Mouse (Mus musculus) MEL-GATA-1-ER (cell line): ENCODE data around the gene Speer4e.
"Not testable (repeated sequence)": the region's sequence is repeated elsewhere in the genome, so short reads cannot be mapped to it uniquely, and the experiment has no call there.

ENCODE experiments used
- DNase-seq: peaks from one replicate; pipeline ENCODE4 v3.0.0-alpha.2; 2012; ENCODE audit warnings: low read depth; ENCODE audit errors: extremely low read depth

The Speer4e gene

DNA sequence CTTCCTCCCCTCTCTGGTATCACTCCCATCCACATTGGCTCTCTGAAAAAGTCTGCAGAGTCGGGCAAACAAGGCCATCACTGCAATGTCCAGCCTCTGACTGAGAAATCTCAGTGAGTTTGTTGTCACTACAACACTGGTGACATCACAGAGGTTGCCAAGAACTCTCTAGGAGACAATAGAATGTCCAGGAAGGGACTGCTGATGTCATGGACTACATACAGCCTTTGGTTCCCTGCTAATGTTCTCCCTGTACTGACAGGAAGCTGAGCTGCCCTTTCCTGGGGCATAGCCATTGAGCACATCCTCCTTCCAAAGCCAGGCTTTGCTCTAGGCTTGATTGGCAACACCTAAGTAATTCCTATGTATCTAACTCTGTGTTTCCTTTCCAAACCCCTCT lies at the start of gene Speer4e:
Gene Speer4e (minus strand): TSS at position 101 of the 400 bp plus-strand sequence.
- not testable (repeated sequence) for DNase-seq

DNA sequence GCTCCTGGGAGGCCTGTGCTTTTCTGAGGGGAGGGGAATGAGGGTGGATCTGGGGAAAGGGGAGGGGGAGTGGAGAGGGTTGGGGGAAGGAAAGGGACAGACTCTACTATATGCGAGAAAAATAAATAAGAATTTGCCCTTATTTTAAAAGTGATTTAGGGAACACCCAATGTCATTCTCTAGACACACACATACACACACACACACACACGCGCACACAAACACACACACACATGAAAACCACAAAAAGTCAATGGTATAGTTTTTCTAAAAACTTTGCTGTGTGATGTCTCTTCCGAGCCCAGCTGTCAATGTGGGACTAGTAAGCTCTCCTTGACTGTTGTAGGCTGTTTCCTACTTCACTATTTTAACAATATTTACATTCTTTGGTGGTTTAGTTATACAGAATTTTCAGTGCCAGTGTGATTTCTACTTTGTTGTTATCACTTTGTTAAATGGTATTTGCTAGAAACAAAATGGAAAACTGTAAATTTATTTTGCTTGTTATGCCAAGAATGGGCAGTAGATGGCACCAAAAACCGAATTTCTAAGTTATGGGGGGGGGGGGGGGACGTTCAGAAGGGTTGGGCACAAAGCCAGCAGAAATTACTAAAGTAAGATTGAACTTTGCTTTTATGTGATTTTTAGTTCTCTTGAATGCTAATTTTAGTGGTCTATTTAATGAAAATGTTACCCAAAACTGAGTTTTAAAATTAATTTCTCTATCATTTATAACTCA lies 48.6 kb upstream of the Speer4e start:
- DNase-seq, result not testable (repeated sequence)

DNA sequence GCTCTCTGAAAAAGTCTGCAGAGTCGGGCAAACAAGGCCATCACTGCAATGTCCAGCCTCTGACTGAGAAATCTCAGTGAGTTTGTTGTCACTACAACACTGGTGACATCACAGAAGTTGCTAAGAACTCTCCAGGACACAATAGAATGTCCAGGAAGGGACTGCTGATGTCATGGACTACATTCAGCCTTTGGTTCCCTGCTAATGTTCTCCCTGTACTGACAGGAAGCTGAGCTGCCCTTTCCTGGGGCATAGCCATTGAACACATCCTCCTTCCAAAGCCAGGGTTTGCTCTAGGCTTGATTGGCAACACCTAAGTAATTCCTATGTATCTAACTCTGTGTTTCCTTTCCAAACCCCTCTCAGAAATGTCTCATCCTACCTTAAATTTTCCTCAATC lies 40.6 kb upstream of the Speer4e start, which contains the start of gene Gm10354:
Gene Gm10354 (minus strand): TSS at position 101 of the 400 bp plus-strand sequence.
- not testable (repeated sequence) for DNase-seq

DNA sequence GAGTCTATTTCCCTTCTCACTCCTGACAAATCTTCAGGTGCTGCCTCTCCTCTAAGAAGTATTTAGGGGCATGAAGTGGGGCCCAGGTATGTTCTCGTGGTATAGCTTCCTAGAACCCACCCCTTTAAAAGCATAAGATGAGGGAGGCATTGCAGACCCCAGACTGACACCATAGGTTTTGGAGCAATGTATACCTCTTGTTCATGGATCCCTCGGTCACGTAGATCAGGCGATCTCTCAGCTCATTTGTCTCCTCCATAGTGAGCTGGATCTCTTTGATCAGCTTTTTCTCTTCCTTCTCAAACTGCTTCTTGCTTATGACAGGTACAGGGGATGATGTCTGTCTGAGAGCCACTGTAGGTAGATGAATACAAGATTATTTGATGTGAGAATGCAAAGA lies 39.1 kb upstream of the Speer4e start:
- not testable (repeated sequence) for DNase-seq

DNA sequence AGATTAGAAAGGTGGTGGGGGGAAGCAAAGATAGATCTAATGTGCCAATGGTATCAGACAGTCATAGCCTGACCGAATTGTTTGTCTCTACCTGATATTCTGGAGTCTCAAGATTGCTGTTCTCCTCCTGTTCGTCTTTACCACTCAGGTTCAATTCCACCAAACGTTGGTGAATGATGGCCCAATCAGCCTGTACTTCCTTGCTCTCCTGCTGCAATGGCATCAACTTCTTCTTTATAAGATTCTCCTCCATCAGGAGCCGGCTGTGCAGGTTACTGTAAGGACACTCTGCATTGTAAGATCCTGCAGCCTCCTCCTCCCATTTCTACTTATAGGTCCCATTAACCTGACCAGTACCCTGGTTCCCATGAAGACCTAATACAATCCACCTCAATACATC lies 37.1 kb upstream of the Speer4e start:
- not testable (repeated sequence) for DNase-seq

DNA sequence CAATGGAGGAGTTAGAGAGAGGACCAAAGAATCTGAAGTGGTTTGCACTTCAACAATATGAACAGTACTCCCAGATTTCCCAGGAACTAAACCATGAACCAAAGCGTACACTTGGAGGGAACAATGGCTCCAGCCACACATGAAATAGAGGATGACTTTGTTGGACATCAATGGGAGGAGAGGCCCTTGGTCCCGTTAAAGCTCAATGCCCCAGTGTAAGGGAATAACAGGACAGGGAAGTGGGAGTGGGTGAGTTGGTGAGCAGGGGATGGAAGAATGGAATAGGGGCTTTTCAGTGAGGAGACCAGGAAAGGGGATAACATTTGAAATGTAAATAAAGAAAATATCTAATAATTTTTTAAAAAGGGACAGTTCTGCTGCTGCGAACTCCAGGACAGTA lies 34.6 kb upstream of the Speer4e start:
- not testable (repeated sequence) for DNase-seq

DNA sequence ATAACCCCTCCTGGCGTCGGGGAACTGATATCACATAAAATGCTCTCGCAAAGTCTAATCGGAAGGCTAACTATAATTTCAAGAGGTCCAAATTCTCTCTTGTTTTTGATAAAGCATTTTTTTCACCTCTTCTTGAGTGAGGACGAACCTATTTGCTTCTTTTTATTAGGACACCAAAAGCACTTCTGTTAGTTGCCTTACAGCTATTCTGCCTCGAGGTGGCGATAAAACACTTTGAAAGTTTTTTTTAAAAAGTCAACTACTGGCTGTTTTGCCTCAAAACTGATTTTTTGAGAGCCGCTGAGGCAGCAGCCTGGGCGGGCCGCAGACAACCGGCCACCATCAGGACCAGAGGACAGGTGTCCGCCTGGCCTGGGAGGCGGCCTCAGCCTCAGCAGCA lies 25.6 kb upstream of the Speer4e start:
- DNase-seq, result not testable (repeated sequence)

DNA sequence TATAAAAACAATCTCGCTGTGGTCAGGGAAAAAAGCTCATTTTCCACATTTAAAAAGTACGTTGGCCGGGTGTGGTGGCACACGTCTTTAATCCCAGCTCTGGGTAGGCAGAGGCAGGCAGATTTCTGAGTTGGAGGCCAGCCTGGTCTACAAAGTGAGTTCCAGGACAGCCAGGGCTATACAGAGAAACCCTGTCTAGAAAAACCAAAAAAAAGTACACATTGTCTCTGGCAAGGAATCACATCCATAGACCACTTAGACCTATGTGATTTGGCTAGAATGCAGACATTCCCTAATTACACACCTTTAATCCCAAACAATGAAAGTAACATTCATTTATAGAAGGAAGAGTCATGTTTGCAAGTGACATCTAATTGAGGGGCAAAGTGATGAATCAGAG lies 23.3 kb upstream of the Speer4e start:
- not testable (repeated sequence) for DNase-seq

DNA sequence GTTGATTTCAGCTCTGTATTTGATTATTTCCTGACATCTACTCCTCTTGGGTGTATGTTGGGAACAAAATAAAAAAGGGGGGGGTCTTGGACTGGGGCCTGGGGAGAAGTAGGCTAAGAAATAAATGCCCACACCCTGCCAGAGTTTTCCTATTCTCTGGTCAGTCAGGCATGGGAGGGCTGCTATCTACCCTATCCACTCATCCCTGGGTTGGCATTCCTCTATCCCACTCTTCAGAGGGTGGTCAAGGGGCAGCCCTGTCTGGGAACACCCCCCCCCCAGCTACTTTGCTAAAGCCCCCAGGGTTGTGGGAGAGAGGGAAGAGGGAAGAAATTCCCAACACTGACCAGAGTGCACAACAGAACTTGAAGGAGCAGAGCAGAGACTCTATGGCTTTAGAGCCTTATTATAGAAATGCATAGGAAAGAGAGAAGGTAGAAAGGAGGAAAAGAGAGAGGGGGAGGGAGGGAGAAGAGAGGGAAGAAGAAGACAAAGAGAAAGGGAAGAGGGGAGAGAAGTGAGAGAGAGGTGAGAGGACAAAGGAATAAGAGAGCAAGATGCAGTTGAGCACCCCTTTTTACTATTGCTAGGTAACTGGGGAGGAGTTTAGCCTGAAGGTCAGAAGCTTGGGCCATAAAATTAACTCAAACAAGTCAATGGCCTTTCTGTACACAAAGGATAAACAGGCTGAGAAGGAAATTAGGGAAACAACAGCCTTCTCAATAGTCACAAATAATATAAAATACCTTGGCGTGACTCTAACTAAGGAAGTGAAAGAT lies 17.9 kb upstream of the Speer4e start:
- not testable (repeated sequence) for DNase-seq

DNA sequence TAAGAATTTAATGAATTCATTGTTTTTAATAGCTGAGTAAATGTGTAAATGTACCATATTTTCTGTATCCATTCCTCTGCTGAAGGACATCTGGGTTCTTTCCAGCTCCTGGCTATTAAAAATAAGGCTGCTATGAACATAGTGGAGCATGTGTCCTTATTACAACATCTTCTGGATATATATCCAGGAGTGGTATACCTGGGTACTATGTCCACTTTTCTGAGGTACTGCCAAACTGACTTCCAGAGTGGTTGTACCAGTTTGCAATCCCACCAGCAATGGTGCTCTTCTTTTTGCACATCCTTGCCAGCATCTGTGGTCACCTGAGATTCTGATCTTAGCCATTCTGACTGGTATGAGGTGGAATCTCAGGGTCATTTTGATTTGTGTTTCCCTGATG lies 15.4 kb upstream of the Speer4e start:
- DNase-seq, result not testable (repeated sequence)

DNA sequence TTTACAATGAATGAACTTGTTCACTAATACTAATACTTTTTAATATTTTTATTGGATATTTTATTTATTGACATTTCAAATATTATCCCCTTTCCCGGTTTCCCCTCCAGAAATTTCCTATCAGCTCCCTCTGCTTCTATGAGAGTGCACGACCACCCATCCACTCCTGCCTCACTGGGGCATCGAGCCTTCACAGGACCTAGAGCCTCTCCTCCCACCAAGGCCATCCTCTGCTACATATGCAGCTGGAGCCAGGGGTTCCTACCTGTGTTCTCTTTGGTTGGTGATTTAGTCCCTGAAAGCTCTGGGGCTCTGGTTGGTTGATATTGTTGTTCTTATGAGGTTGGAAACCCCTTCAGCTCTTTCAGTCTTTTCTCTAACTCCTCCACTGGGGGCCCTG lies 14.5 kb upstream of the Speer4e start:
- DNase-seq, result not testable (repeated sequence)

DNA sequence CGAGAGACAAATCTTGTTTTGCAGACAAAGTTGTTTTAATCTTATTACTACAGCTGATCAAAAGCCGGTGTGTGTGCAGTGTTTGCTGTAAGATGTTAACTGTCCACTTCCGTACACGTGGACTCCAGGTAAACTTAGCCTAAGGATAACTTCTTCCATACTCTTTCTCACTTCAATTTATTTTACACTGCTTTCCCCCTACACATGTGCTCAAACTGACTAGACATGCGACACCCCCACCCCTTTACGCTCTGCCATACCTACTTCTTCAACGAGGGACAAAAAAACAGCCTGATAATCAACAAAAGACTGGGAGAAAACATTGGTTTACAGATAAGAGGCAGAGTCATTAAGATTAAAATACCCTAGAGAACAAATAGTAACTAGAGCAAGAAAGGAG lies 13.6 kb upstream of the Speer4e start:
- DNase-seq, result not testable (repeated sequence)

DNA sequence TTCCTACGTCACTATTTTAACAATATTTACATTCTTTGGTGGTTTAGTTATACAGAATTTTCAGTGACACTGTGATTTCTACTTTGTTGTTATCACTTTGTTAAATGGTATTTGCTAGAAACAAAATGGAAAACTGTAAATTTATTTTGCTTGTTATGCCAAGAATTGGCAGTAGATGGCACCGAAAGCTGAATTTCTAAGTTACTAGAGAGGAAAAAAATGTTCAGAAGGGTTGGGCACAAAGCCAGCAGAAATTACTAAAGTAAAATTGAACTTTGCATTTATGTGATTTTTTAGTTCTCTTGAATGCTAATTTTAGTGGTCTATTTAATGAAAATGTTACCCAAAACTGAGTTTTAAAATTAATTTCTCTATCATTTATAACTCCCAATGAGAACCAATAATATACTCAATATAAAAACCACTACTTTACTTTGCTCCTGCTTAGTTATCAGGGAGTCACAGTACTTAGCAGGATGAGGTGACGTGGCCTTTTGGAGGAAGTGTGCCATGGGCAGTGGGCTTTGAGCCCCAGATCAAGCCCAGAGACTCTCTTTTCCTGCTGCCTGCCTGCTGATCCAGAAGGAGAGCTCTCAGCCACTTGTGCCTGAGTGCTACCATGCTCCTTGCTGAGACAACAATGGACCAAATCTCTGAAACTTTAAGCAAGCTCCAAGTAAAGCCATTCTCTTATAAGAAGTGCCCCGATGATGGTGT lies 9.4 kb upstream of the Speer4e start:
- DNase-seq, result not testable (repeated sequence)

DNA sequence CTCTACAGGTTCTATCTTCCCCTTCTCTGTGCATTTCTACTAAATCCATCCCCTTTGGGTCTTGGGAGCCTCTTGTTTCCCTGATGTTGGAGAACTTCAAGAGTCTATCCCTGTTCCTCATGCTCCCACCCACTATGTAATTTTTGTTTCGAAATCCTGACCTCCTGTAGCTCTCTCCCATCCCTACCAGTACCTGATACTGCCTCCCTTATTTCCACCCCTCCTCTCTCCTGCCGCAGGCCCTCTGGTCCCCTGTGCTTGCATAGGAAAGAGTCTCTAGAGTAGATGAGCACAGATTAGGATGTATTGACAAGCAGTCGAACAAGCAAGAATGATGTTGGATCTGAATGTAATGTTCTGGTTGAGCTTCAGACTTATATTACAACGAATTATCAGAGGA lies 7.3 kb upstream of the Speer4e start:
- not testable (repeated sequence) for DNase-seq

DNA sequence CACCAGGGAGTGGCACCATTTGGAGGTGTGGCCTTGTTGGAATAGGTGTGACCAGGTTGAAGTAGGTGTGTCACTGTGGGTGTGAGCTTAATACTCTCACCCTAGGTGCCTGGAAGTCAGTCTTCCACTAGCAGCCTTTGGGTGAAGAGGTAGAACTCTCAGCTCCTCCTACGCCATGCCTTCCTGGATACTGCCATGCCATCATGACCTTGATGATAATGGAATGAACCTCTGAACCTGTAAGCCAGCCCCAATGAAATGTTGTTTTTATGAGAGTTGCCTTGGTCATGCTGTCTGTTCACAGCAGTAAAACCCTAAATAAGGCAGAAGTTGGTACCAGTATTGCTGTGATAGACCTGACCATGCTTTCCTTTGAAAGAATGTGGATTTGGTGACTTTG lies 2.8 kb upstream of the Speer4e start:
- DNase-seq, result not testable (repeated sequence)

DNA sequence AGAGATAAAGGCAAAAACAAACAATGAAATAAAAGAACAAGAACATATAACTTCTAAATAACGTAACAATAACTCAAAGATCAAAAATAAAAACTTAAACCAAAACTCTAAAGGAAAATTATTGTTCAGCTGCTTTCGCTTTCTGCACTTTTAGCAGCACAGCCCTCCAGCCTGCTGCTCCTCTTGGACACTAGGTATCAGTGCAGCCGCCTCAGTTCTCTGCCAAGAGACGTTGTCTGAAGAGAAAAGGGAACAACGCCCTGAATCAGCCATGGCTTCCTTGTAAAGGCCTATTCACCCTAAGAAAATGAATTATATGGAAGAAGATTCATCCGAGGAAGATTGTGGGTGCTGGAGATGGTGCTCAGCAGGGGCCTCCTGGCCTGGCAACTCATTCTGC lies 4.5 kb downstream of the Speer4e start:
- not testable (repeated sequence) for DNase-seq

DNA sequence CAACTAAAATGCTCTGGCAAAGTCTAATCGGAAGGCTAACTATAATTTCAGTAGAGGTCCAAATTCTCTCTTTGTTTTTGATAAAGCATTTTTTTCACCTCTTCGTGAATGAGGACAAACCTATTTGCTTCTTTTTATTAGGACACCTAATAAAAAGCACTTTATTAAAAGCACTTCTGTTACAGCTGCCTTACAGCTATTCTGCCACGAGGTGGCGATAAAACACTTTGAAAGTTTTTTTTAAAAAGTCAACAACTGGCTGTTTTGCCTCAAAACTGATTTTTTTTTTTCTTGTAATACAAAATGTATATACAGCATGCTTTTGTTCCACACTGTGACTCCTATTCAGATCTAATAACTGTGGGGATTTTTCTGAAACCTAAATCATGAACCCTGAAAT lies 11.2 kb downstream of the Speer4e start:
- not testable (repeated sequence) for DNase-seq

DNA sequence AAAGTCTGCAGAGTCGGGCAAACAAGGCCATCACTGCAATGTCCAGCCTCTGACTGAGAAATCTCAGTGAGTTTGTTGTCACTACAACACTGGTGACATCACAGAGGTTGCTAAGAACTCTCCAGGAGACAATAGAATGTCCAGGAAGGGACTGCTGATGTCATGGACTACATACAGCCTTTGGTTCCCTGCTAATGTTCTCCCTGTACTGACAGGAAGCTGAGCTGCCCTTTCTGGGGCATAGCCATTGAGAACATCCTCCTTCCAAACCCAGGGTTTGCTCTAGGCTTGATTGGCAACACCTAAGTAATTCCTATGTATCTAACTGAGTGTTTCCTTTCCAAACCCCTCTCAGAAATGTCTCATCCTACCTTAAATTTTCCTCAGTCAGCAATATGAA lies 23.4 kb downstream of the Speer4e start, which contains the start of gene Gm9758:
Gene Gm9758 (minus strand): TSS at position 101 of the 400 bp plus-strand sequence.
- DNase-seq, result not testable (repeated sequence)

DNA sequence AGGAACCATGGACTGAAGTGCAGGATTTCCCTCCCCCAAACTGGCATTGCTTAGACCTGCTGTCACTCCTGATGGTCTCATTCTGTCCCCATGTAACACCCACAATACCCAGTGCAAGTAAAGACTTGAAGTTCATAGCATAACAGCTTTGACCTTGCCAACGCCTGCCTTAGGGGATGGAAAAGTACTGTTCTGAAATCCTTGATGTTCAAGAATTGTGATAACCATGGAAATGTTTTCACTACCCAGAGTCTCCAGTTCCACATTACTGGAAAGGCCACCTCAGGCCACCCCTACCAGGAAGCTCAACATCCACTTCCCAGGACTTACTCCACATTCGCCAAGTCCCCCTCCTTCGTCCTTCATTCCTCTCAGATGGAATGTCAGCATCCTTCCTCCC lies 23.9 kb downstream of the Speer4e start:
- not testable (repeated sequence) for DNase-seq

DNA sequence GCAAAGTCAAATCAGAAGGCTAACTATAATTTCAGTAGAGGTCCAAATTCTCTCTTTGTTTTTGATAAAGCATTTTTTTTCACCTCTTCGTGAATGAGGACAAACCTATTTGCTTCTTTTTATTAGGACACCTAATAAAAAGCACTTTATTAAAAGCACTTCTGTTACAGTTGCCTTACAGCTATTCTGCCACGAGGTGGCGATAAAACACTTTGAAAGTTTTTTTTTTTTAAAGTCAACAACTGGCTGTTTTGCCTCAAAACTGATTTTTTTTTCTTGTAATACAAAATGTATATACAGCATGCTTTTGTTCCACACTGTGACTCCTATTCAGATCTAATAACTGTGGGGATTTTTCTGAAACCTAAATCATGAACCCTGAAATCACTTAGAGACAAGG lies 34.7 kb downstream of the Speer4e start:
- DNase-seq, result not testable (repeated sequence)

DNA sequence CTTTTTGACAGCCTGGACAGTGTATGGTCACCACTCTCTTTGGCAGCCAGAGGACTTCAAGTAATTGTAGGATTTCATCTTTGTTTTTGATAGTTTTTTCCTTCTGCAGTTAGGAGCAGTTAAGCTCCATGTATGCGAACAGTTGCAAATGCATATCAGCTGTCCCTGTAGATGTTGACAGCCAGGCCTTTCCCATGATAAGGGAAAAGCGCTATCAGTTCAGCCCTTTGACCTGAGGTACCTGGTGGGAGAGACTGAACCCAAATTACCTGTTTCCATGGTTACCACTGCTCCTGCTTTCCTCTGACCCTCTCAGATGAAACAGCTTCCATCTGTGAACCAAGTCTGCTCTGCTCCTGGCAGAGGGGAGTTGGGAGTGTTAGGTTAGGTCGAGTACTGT lies 46.0 kb downstream of the Speer4e start:
- no peak for DNase-seq

DNA sequence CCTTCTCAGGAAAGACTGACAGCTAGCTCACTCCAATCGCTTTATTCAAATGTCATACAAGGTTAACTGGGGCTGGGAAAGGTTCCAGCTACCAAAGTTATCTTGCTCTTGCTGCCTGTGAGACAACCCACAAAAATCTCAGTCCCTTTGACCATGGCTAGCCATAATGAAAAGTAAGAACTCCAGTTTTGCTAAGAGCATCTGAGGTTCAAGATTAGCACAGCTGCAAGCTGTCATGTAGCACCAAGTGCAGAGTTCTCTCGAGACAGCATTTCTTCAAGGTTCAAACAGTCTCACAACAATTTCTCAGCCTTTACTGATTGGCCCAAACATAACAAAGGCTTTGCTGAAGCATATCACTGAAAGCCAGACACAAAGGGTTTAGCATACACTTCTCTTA lies 52.9 kb downstream of the Speer4e start:
- not testable (repeated sequence) for DNase-seq
